ENCODE assay signal across 11 mouse cellular contexts in the genomic region with DNA sequence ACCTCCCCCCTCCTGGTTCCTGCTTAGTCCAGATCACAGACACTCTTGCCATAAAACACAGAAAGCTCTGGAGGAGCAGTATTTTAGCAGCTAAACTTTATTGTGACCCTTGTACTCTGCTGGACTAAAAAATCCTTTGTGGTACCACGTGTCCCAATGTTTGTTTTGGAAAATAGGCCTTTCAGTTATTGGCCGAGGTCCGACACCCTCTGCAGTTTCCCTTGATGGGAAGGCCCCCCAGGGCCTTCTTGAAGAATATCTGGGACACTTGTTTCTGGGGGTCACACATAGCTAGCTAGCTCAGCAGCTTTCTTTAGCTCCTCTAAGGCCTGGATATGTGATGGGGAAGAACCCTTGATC. TPM values are rescaled to one million over a fixed set of nuclear protein-coding genes. Genes with fewer than 3 reads are reported as not detected.
A peak's percentile ranks its signal among the peaks of the same experiment; 100 is the strongest.
DNase-seq lines count a peak whose midpoint lies in the region; ATAC-seq and TF ChIP-seq lines count a peak whose summit lies in the region.
"Had no signal": no experiment of that assay in that cellular context is flagged by ENCODE, and none has a peak within 500 bp of the region (broad histone marks: within the 10 kb centered on the region; RNA-seq: fewer than 3 reads in every experiment).

No protein-coding gene starts in this region.

- no peak for TF ChIP-seq POLR2A in myocyte (IDR thresholded peaks at IDR 0.05; ENCODE audit: insufficient read length, low read depth)

- peaks cover 3% of the 10 kb centered on the region; the same call in 1 of the 2 replicates for H3K36me3 ChIP-seq in forebrain, embryonic 15.5 days
- H3K36me3 ChIP-seq in kidney, embryonic 15.5 days: peaks cover 19% of the 10 kb centered on the region
- H3K36me3 ChIP-seq in myocyte (ENCODE audit: control insufficient read depth, insufficient read depth): no peaks in the 10 kb centered on the region

- H3K4me1 ChIP-seq in forebrain, embryonic 15.5 days: peaks cover 31% of the 10 kb centered on the region
- peaks cover 26% of the 10 kb centered on the region for H3K4me1 ChIP-seq in kidney, embryonic 15.5 days

- DNase-seq in left cerebral cortex, adult 2 months (ENCODE audit: extremely low spot score in 1 of 2, low spot score in 2 of 2): no peak
- DNase-seq in left cerebral cortex, adult 18-20 months (ENCODE audit: low spot score in 2 of 2): no peak
- DNase-seq in right cerebral cortex, postnatal 4 days: no peak
- no peak for DNase-seq in adrenal gland, adult (ENCODE audit: inconsistent age in 2 of 2, low spot score in 1 of 2)
- DNase-seq in gastrocnemius, adult 18-20 months (ENCODE audit: low spot score): no peak

- intact Hi-C loops in left cerebral cortex, adult 2 months (cut with DNase I): no loop called here

- H3K4me2 ChIP-seq in forebrain, embryonic 15.5 days (replicated peaks): peak overlapping the region; percentile 74
- H3K4me2 ChIP-seq in kidney, embryonic 15.5 days: peak overlapping the region; percentile 94
- peak overlapping the region; percentile 79 for H3K4me2 ChIP-seq in myocyte (ENCODE audit: low read depth)

- H3K4me3 ChIP-seq in left cerebral cortex, adult 2 months: peak overlapping the region; percentile 50
- H3K4me3 ChIP-seq in forebrain, embryonic 15.5 days: peak overlapping the region; percentile 63
- H3K4me3 ChIP-seq in kidney, embryonic 15.5 days (replicated peaks): peak overlapping the region; percentile 59
- H3K4me3 ChIP-seq in myocyte: peak overlapping the region; percentile 64

- no peak for TF ChIP-seq CTCF in left cerebral cortex, adult 2 months (IDR thresholded peaks at IDR 0.05)

- WGBS in forebrain, embryonic 15.5 days: 24% methylated on average over 3 of the region's 3 CpGs
- 27% methylated on average over 3 of the region's 3 CpGs for WGBS in kidney, embryonic 15.5 days

- H3K27me3 ChIP-seq in forebrain, embryonic 15.5 days: 0 out of 2 replicates have a peak, but pooled peaks cover 3% of the 10 kb centered on the region
- H3K27me3 ChIP-seq in kidney, embryonic 15.5 days: peaks cover 3% of the 10 kb centered on the region; the same call in 1 of the 2 replicates
- H3K27me3 ChIP-seq in myocyte (ENCODE audit: control insufficient read depth, insufficient read depth, insufficient read length): no peaks in the 10 kb centered on the region

- peaks cover 13% of the 10 kb centered on the region for H3K79me2 ChIP-seq in myocyte (ENCODE audit: control insufficient read depth, insufficient read depth)

- ATAC-seq in forebrain, embryonic 15.5 days (replicated peaks): no peak
- ATAC-seq in kidney, embryonic 15.5 days (replicated peaks; ENCODE audit: low FRiP score): no peak; the same call in 1 of the 2 replicates

- H3K9me3 ChIP-seq in forebrain, embryonic 15.5 days: no peaks in the 10 kb centered on the region
- no peaks in the 10 kb centered on the region for H3K9me3 ChIP-seq in kidney, embryonic 15.5 days (replicated peaks)

- H3K9ac ChIP-seq in forebrain, embryonic 15.5 days (replicated peaks): peak overlapping the region; percentile 76
- peak overlapping the region; percentile 66; the same call in 1 of the 2 replicates for H3K9ac ChIP-seq in kidney, embryonic 15.5 days

- H3K27ac ChIP-seq in left cerebral cortex, adult 2 months: peak overlapping the region; percentile 74
- H3K27ac ChIP-seq in forebrain, embryonic 15.5 days (replicated peaks): peak overlapping the region; percentile 72; the same call in 1 of the 2 replicates
- H3K27ac ChIP-seq in kidney, embryonic 15.5 days: peak overlapping the region; percentile 93

- peak overlapping the region; percentile 46 for H3ac ChIP-seq in myocyte (ENCODE audit: control insufficient read depth, insufficient read length)

TF ChIP-seq in myocyte, 11 proteins besides CTCF, POLR2A, EP300 and RAD21:
- peak; percentile 46 for TF ChIP-seq USF1 (IDR thresholded peaks at IDR 0.05; ENCODE audit: low read depth)
- no peak for TF ChIP-seq REST (IDR thresholded peaks at IDR 0.05; ENCODE audit: insufficient read depth, insufficient read length)
- TF ChIP-seq TCF3 (IDR thresholded peaks at IDR 0.05; ENCODE audit: insufficient read length, low read depth): no peak
- TF ChIP-seq MAX (IDR thresholded peaks at IDR 0.05; ENCODE audit: low read depth): no peak
- no peak for TF ChIP-seq MYOD1 (IDR thresholded peaks at IDR 0.05; ENCODE audit: control insufficient read depth in 1 of 3, insufficient read length in 2 of 3, low read depth in 2 of 3)
TF ChIP-seq in myocyte: peak in this region for 1.

RNA-seq across cellular contexts. Expression of gene Bok, which starts 1.5 kb away (rescaled TPM):
- 10 to 100 TPM; 33.2 to 35.8 TPM for total RNA-seq in left cerebral cortex, adult 2 months (2021)
- total RNA-seq in left cerebral cortex, adult 18-20 months (2021): 10 to 100 TPM; 32.2 to 42.8 TPM
- 95.8 and 96.3 TPM in 2 replicates for polyA plus RNA-seq in forebrain, embryonic 15.5 days (2015; fragmentation: Nextera tagmentation; extraction: Ambion mirVana)
- 79.2 and 92.8 TPM in 2 replicates for polyA plus RNA-seq in kidney, embryonic 15.5 days (2015; fragmentation: Nextera tagmentation; extraction: Ambion mirVana)
- polyA plus RNA-seq in myocyte (2012; fragmentation: generic; extraction: Trizol): 37.8 TPM
- total RNA-seq in gastrocnemius, adult 18-20 months (2021): 1 to 10 TPM in 1 of 2 experiments, under 1 TPM in 1; 0.95 to 1.2 TPM
- total RNA-seq: MEL; neutrophil, adult 5-6 weeks had no signal
- polyA plus RNA-seq: erythroblast, embryonic 14.5 days had no signal

RNA-seq across cellular contexts. Expression of gene Stk25, which starts 28.5 kb away (rescaled TPM):
- 100 to 1,000 TPM; 360 to 388 TPM for total RNA-seq in left cerebral cortex, adult 2 months (2021)
- total RNA-seq in left cerebral cortex, adult 18-20 months (2021): 100 to 1,000 TPM; 382 to 398 TPM
- 297 and 299 TPM in 2 replicates for polyA plus RNA-seq in forebrain, embryonic 15.5 days (2015; fragmentation: Nextera tagmentation; extraction: Ambion mirVana)
- 169 and 180 TPM in 2 replicates for polyA plus RNA-seq in kidney, embryonic 15.5 days (2015; fragmentation: Nextera tagmentation; extraction: Ambion mirVana)
- 119 TPM for polyA plus RNA-seq in myocyte (2012; fragmentation: generic; extraction: Trizol)
- 10 to 100 TPM; 80.8 to 91.4 TPM for total RNA-seq in gastrocnemius, adult 18-20 months (2021)

Comparison
In these comparisons a context has a peak if more than half of its experiments do, and no peak if none do; other contexts are left out.
1. RNA of gene Bok, which starts 1.5 kb away (total RNA-seq): 32.2 to 42.8 TPM in left cerebral cortex, adult 18-20 months and 33.2 to 35.8 TPM in left cerebral cortex, adult 2 months; 0.95 to 1.2 TPM in gastrocnemius, adult 18-20 months; every median in the first group is over 10 times any median in the second.
2. Peak in every context shown above with its lines, with median percentiles within 50 percentile points of each other: H3K27ac ChIP-seq, H3K4me3 ChIP-seq and H3K4me2 ChIP-seq.